Mouse (Mus musculus) C2C12 (cell line): Measurements from ENCODE around the gene Tkfc.

Source experiments
- CTCF ChIP-seq: IDR thresholded peaks from one replicate; pipeline ENCODE4 v1.5.1; 2011; ENCODE audit not compliant: control insufficient read depth, insufficient read depth, insufficient read length
- FOSL1 ChIP-seq: IDR thresholded peaks from one replicate; pipeline ENCODE4 v1.8.0; 2011; ENCODE audit warnings: mild to moderate bottlenecking, low read length; ENCODE audit not compliant: poor library complexity, insufficient read depth, severe bottlenecking

GRCm38 (mm10) chr19:10634106-10634871 is 28.8 kb upstream of the Tkfc start, which contains the start of gene Vwce:
- no peak for TF ChIP-seq CTCF
- no peak for TF ChIP-seq FOSL1
